Mouse (Mus musculus) embryonic facial prominence, embryonic 10.5 days (tissue): ENCODE data around the gene Eri3. TPM values are rescaled to one million over a fixed set of nuclear protein-coding genes. Genes with fewer than 3 reads are reported as not detected.
A peak's percentile ranks its signal among the peaks of the same experiment; 100 is the strongest.

Experiments
- DNase-seq: peaks from one replicate; pipeline ENCODE4 v3.0.0-alpha.2; 2017; ENCODE audit warnings: low spot score
- H3K27ac ChIP-seq: fragments of 300-500 bp; sonication (generic); replicated peaks from 2 replicates; pipeline ENCODE4 v1.5.1; 2016; ENCODE audit warnings: mild to moderate bottlenecking
- H3K27me3 ChIP-seq: fragments of 300-500 bp; sonication (generic); replicated peaks from 2 replicates; pipeline ENCODE4 v1.6.1; 2016; ENCODE audit warnings: low read depth, mild to moderate bottlenecking; ENCODE audit not compliant: poor library complexity, severe bottlenecking
- H3K36me3 ChIP-seq: fragments of 300-500 bp; sonication (generic); replicated peaks from 2 replicates; pipeline ENCODE4 v1.6.1; 2016; ENCODE audit warnings: mild to moderate bottlenecking, moderate library complexity
- H3K4me1 ChIP-seq: fragments of 300-500 bp; sonication (generic); 2 replicates; pipeline ENCODE4 v1.6.1; 2016
- H3K4me3 ChIP-seq: fragments of 300-500 bp; sonication (generic); 2 replicates; pipeline ENCODE4 v1.5.1; 2016; ENCODE audit warnings: mild to moderate bottlenecking, moderate library complexity
- H3K9me3 ChIP-seq: fragments of 300-500 bp; sonication (generic); 2 replicates; pipeline ENCODE4 v1.6.1; 2016; ENCODE audit warnings: mild to moderate bottlenecking
- WGBS: fragments of 180-500 bp; shearing (Covaris S2); methylation state at CpG from one replicate; pipeline ENCODE4 v1.1.7; 2016; 5-methylcytosine and 5-hydroxymethylcytosine counted together
- polyA plus RNA-seq: library from polyadenylated mRNA; unstranded; fragments of >200 nt; fragmentation: Nextera tagmentation; extraction: Ambion mirVana; gene quantifications from 2 replicates; pipeline ENCODE4 v1.2.1, GENCODE M21; 2016

The Eri3 gene
- polyA plus RNA-seq, 1 experiment from 2014 or later, result 132 TPM

- H3K27me3 ChIP-seq, result 0 out of 2 replicates have a peak, but pooled peaks cover 6% of the 10 kb centered on the region
- H3K9me3 ChIP-seq, result no peaks in the 10 kb centered on the region
- H3K27ac ChIP-seq, result no peak overlapping the region
- peaks cover 19% of the 10 kb centered on the region for H3K4me1 ChIP-seq
- DNase-seq, result no peak
- no peaks in the 10 kb centered on the region for H3K36me3 ChIP-seq
- H3K4me3 ChIP-seq, result no peak overlapping the region
- WGBS, result 89% methylated on average over 6 of the region's 6 CpGs
These were observed 3.5 kb upstream of the Eri3 start for GRCm38 (mm10) chr4:117546616-117547015.

- 51% methylated on average over 6 of the region's 6 CpGs for WGBS
- no peaks in the 10 kb centered on the region for H3K9me3 ChIP-seq
- H3K4me3 ChIP-seq, result peak overlapping the region; percentile 85
- H3K36me3 ChIP-seq, result peaks cover 8% of the 10 kb centered on the region
- peak overlapping the region; percentile 69 for H3K27ac ChIP-seq
- no peak for DNase-seq
- H3K4me1 ChIP-seq, result peaks cover 23% of the 10 kb centered on the region
- H3K27me3 ChIP-seq, result no peaks in the 10 kb centered on the region
These were observed 589 bp upstream of the Eri3 start for GRCm38 (mm10) chr4:117549576-117549975.

GRCm38 (mm10) chr4:117551144-117552000 is 1.2 kb downstream of the Eri3 start:
- peak overlapping the region; percentile 92 for H3K27ac ChIP-seq
- H3K27me3 ChIP-seq, result no peaks in the 10 kb centered on the region
- no peak for DNase-seq
- WGBS, result 71% methylated on average over 8 of the region's 8 CpGs
- H3K9me3 ChIP-seq, result no peaks in the 10 kb centered on the region
- H3K4me3 ChIP-seq, result peak overlapping the region; percentile 85
- peaks cover 8% of the 10 kb centered on the region for H3K36me3 ChIP-seq
- peaks cover 29% of the 10 kb centered on the region for H3K4me1 ChIP-seq

- DNase-seq, result no peak
- Histone ChIP-seq H3K36me3 (peaks cover 20% of the 10 kb centered on the region), H3K27me3 (no peaks in the 10 kb centered on the region), H3K27ac (no peak overlapping the region), H3K4me3 (no peak overlapping the region), H3K9me3 (no peaks in the 10 kb centered on the region), H3K4me1 (peaks cover 26% of the 10 kb centered on the region)
- WGBS, result 58% methylated on average over 2 of the region's 2 CpGs
These were observed 5.3 kb downstream of the Eri3 start for GRCm38 (mm10) chr4:117555495-117555894.

- Histone ChIP-seq H3K27me3 (no peaks in the 10 kb centered on the region), H3K4me3 (no peak overlapping the region), H3K36me3 (peaks cover 20% of the 10 kb centered on the region), H3K9me3 (no peaks in the 10 kb centered on the region), H3K4me1 (peaks cover 17% of the 10 kb centered on the region), H3K27ac (no peak overlapping the region)
- 38% methylated on average over 5 of the region's 5 CpGs for WGBS
- DNase-seq, result no peak
These were observed 6.2 kb downstream of the Eri3 start for GRCm38 (mm10) chr4:117556372-117556771.

DNA sequence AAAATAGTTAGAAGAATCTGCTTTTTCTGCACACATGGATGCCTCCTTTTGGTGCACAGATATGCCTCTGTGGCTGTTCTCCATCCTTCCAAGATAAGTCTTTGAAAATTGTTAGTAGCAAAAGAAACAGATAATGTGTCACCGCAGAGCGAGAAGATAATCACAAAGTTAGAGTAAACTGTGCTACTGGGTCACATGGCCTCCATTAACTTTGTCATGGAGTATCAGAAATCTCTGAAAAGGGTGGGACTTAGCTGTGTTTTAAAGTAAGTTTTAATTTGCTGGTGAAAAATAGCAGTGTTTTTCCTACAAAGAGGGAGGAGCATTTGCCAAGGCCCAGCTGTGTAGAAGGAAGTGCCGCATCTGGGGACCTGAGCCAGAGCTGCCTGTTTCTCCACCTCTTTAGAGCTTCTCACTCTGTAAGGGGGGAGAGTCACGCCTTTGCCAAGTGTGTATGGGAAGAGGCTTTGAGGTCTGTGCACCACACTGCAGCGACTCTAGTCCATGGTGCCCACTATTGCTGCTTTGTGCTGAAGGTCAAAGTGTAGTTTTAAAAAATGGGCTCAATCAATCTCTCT is 7.0 kb downstream of the Eri3 start:
- Histone ChIP-seq H3K27ac (no peak overlapping the region), H3K27me3 (no peaks in the 10 kb centered on the region), H3K9me3 (no peaks in the 10 kb centered on the region), H3K36me3 (peaks cover 26% of the 10 kb centered on the region), H3K4me1 (peaks cover 11% of the 10 kb centered on the region), H3K4me3 (no peak overlapping the region)
- no peak for DNase-seq
- 82% methylated on average over 5 of the region's 5 CpGs for WGBS

GRCm38 (mm10) chr4:117563967-117564366 is 13.8 kb downstream of the Eri3 start:
- no peak for DNase-seq
- peaks cover 60% of the 10 kb centered on the region for H3K36me3 ChIP-seq
- H3K27me3 ChIP-seq, result no peaks in the 10 kb centered on the region
- H3K9me3 ChIP-seq, result no peaks in the 10 kb centered on the region
- WGBS, result 87% methylated on average over 9 of the region's 9 CpGs
- H3K4me3 ChIP-seq, result no peak overlapping the region
- H3K27ac ChIP-seq, result no peak overlapping the region
- peaks cover 2% of the 10 kb centered on the region for H3K4me1 ChIP-seq

DNA sequence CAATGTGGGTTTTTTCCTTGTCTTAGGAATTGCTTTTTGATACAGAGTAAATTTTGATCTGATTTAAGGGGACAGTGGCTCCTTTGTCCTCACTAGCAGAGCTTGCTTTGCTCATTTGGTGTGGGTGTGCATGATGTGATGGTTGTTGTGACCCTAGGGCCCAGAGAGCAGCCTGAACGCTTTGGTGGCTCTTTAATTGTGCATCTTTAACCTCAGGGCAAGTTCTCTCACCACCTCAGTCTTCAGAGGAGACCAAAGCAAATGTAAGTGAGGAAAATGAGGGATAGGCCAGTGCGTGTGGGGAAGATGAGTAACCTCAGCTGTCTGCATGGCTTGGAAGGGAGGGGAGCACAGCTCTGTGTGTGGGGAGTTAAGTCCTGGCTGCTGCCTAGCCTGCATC is 18.7 kb downstream of the Eri3 start:
- Histone ChIP-seq H3K4me3 (no peak overlapping the region), H3K36me3 (peaks cover 59% of the 10 kb centered on the region), H3K9me3 (no peaks in the 10 kb centered on the region), H3K27me3 (no peaks in the 10 kb centered on the region), H3K27ac (no peak overlapping the region; the same call in 1 of the 2 replicates), H3K4me1 (peaks cover 22% of the 10 kb centered on the region)
- WGBS, result 28% methylated on average over 2 of the region's 2 CpGs
- no peak for DNase-seq

- H3K27ac ChIP-seq, result no peak overlapping the region
- H3K27me3 ChIP-seq, result no peaks in the 10 kb centered on the region
- 59% methylated on average over 5 of the region's 5 CpGs for WGBS
- H3K36me3 ChIP-seq, result peaks cover 50% of the 10 kb centered on the region
- H3K4me3 ChIP-seq, result no peak overlapping the region
- H3K9me3 ChIP-seq, result no peaks in the 10 kb centered on the region
- H3K4me1 ChIP-seq, result peaks cover 22% of the 10 kb centered on the region
- DNase-seq, result no peak
These were observed 20.8 kb downstream of the Eri3 start for GRCm38 (mm10) chr4:117570964-117571363.

- DNase-seq, result no peak
- Histone ChIP-seq H3K9me3 (no peaks in the 10 kb centered on the region), H3K27ac (no peak overlapping the region), H3K27me3 (no peaks in the 10 kb centered on the region), H3K4me1 (no peaks in the 10 kb centered on the region; the same call in 1 of the 2 replicates), H3K36me3 (peaks cover 46% of the 10 kb centered on the region), H3K4me3 (no peak overlapping the region)
- WGBS, result 94% methylated on average over 1 of the region's 1 CpGs
These were observed 27.4 kb downstream of the Eri3 start for GRCm38 (mm10) chr4:117577579-117577978.

DNA sequence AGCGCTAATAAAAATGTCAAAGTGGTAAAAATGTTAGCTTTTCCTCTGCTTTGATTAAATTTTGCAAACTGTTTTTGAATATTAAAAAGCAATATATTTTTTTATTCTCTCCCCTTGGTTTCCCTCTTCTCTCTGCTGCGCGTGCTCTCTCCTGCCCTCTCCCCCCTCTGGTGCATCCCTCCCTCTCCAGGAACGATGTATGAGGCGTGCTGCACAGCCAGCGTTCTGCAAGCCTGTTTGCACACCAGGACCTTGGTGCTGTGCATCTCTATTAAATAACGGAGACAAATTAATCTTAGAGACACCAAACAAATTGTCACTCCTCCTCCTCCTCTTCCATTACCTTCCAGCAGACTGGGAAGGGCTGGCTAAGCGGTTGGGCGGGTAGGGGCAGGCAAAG is 31.5 kb downstream of the Eri3 start:
- Histone ChIP-seq H3K27me3 (no peaks in the 10 kb centered on the region), H3K27ac (no peak overlapping the region), H3K4me3 (no peak overlapping the region), H3K36me3 (peaks cover 69% of the 10 kb centered on the region), H3K9me3 (no peaks in the 10 kb centered on the region), H3K4me1 (peaks cover 2% of the 10 kb centered on the region; the same call in 1 of the 2 replicates)
- DNase-seq, result no peak
- 90% methylated on average over 9 of the region's 9 CpGs for WGBS

- no peaks in the 10 kb centered on the region for H3K9me3 ChIP-seq
- WGBS, result 76% methylated on average over 2 of the region's 2 CpGs
- no peak overlapping the region for H3K27ac ChIP-seq
- DNase-seq, result no peak
- H3K36me3 ChIP-seq, result peaks cover 79% of the 10 kb centered on the region
- H3K4me1 ChIP-seq, result peaks cover 45% of the 10 kb centered on the region
- H3K4me3 ChIP-seq, result no peak overlapping the region
- H3K27me3 ChIP-seq, result no peaks in the 10 kb centered on the region
These were observed 35.8 kb downstream of the Eri3 start for GRCm38 (mm10) chr4:117585995-117586394.

- H3K4me1 ChIP-seq, result peaks cover 46% of the 10 kb centered on the region
- DNase-seq, result no peak
- no peaks in the 10 kb centered on the region for H3K9me3 ChIP-seq
- H3K36me3 ChIP-seq, result peaks cover 85% of the 10 kb centered on the region
- H3K27ac ChIP-seq, result no peak overlapping the region
- no peaks in the 10 kb centered on the region for H3K27me3 ChIP-seq
- H3K4me3 ChIP-seq, result no peak overlapping the region
- WGBS, result 42% methylated on average over 4 of the region's 4 CpGs
These were observed 37.3 kb downstream of the Eri3 start for GRCm38 (mm10) chr4:117587447-117587846.
